Mouse (Mus musculus): ENCODE data around the gene Lbr. TPM values are rescaled to one million over a fixed set of nuclear protein-coding genes. Genes with fewer than 3 reads are reported as not detected.

The Lbr gene
- total and polyA plus RNA-seq, 2 experiments from 2014 or later, result 20.3 to 22.1 TPM

GRCm38 (mm10) chr1:181839746-181840366, 3.0 kb downstream of the Lbr start:
- WGBS, result 13% methylated on average over 6 of the region's 6 CpGs
- H3K4me3 ChIP-seq (ENCODE audit: low read depth, low read length), result 0 out of 2 replicates have a peak overlapping the region, but pooled peaks have one; percentile 5
- H3K27me3 ChIP-seq (ENCODE audit: insufficient read depth, low read length), result no peaks in the 10 kb centered on the region
- H3K4me2 ChIP-seq (ENCODE audit: low read depth, low read length, poor library complexity, severe bottlenecking), result peak overlapping the region; percentile 79
- peaks cover 4% of the 10 kb centered on the region; the same call in 1 of the 2 replicates for H3K4me1 ChIP-seq (ENCODE audit: insufficient read depth, low read length)
- H3K9me3 ChIP-seq (ENCODE audit: low read length), result no peaks in the 10 kb centered on the region
- peaks cover 12% of the 10 kb centered on the region for H3K36me3 ChIP-seq (ENCODE audit: insufficient read depth, low read length)
- no peak overlapping the region for H3K27ac ChIP-seq (ENCODE audit: low read depth, low read length)
- TF ChIP-seq CTCF (IDR thresholded peaks at IDR 0.05), result no peak
- ATAC-seq (ENCODE audit: low FRiP score), result no peak
- H3K9ac ChIP-seq (replicated peaks; ENCODE audit: low read length, poor library complexity, severe bottlenecking), result no peak overlapping the region
- DNase-seq (ENCODE audit: low spot score), result no peak

GRCm38 (mm10) chr1:181838111-181838510, 4.7 kb downstream of the Lbr start:
- H3K27me3 ChIP-seq (ENCODE audit: insufficient read depth, low read length), result no peaks in the 10 kb centered on the region
- H3K4me1 ChIP-seq (ENCODE audit: insufficient read depth, low read length), result peaks cover under 1% of the 10 kb centered on the region; the same call in 1 of the 2 replicates
- no peak overlapping the region for H3K27ac ChIP-seq (ENCODE audit: low read depth, low read length)
- no peak overlapping the region for H3K9ac ChIP-seq (replicated peaks; ENCODE audit: low read length, poor library complexity, severe bottlenecking)
- no peak overlapping the region for H3K4me3 ChIP-seq (ENCODE audit: low read depth, low read length)
- no peak overlapping the region for H3K4me2 ChIP-seq (ENCODE audit: low read depth, low read length, poor library complexity, severe bottlenecking)
- H3K9me3 ChIP-seq (ENCODE audit: low read length), result no peaks in the 10 kb centered on the region
- no peak for TF ChIP-seq CTCF (IDR thresholded peaks at IDR 0.05)
- ATAC-seq (ENCODE audit: low FRiP score) (no peak), DNase-seq (ENCODE audit: low spot score) (no peak)
- H3K36me3 ChIP-seq (ENCODE audit: insufficient read depth, low read length), result peaks cover 12% of the 10 kb centered on the region
- 84% methylated on average over 5 of the region's 5 CpGs for WGBS

GRCm38 (mm10) chr1:181833143-181833542, 9.7 kb downstream of the Lbr start:
- 81% methylated on average over 6 of the region's 6 CpGs for WGBS
- H3K9me3 ChIP-seq (ENCODE audit: low read length), result no peaks in the 10 kb centered on the region
- H3K9ac ChIP-seq (replicated peaks; ENCODE audit: low read length, poor library complexity, severe bottlenecking), result no peak overlapping the region
- ATAC-seq (ENCODE audit: low FRiP score), result no peak
- no peak overlapping the region for H3K4me2 ChIP-seq (ENCODE audit: low read depth, low read length, poor library complexity, severe bottlenecking)
- H3K36me3 ChIP-seq (ENCODE audit: insufficient read depth, low read length), result peaks cover 40% of the 10 kb centered on the region
- H3K4me3 ChIP-seq (ENCODE audit: low read depth, low read length), result no peak overlapping the region
- no peaks in the 10 kb centered on the region for H3K27me3 ChIP-seq (ENCODE audit: insufficient read depth, low read length)
- no peak for DNase-seq (ENCODE audit: low spot score)
- H3K27ac ChIP-seq (ENCODE audit: low read depth, low read length), result no peak overlapping the region
- no peak for TF ChIP-seq CTCF (IDR thresholded peaks at IDR 0.05)
- no peaks in the 10 kb centered on the region for H3K4me1 ChIP-seq (ENCODE audit: insufficient read depth, low read length)

GRCm38 (mm10) chr1:181832720-181833119, 10.1 kb downstream of the Lbr start:
- no peak overlapping the region for H3K9ac ChIP-seq (replicated peaks; ENCODE audit: low read length, poor library complexity, severe bottlenecking)
- WGBS, result 91% methylated on average over 5 of the region's 5 CpGs
- H3K27ac ChIP-seq (ENCODE audit: low read depth, low read length), result no peak overlapping the region
- no peak overlapping the region for H3K4me3 ChIP-seq (ENCODE audit: low read depth, low read length)
- no peak overlapping the region for H3K4me2 ChIP-seq (ENCODE audit: low read depth, low read length, poor library complexity, severe bottlenecking)
- H3K9me3 ChIP-seq (ENCODE audit: low read length), result no peaks in the 10 kb centered on the region
- no peaks in the 10 kb centered on the region for H3K4me1 ChIP-seq (ENCODE audit: insufficient read depth, low read length)
- no peak for TF ChIP-seq CTCF (IDR thresholded peaks at IDR 0.05)
- H3K27me3 ChIP-seq (ENCODE audit: insufficient read depth, low read length), result no peaks in the 10 kb centered on the region
- ATAC-seq (ENCODE audit: low FRiP score) (no peak), DNase-seq (ENCODE audit: low spot score) (peak; percentile 54)
- peaks cover 43% of the 10 kb centered on the region for H3K36me3 ChIP-seq (ENCODE audit: insufficient read depth, low read length)

GRCm38 (mm10) chr1:181828365-181828764, 14.5 kb downstream of the Lbr start:
- peak; percentile 36 for TF ChIP-seq CTCF (IDR thresholded peaks at IDR 0.05)
- no peak overlapping the region for H3K4me3 ChIP-seq (ENCODE audit: low read depth, low read length)
- H3K9ac ChIP-seq (replicated peaks; ENCODE audit: low read length, poor library complexity, severe bottlenecking), result no peak overlapping the region
- H3K27ac ChIP-seq (ENCODE audit: low read depth, low read length), result no peak overlapping the region
- DNase-seq (ENCODE audit: low spot score) (no peak), ATAC-seq (ENCODE audit: low FRiP score) (no peak)
- no peaks in the 10 kb centered on the region for H3K9me3 ChIP-seq (ENCODE audit: low read length)
- H3K4me1 ChIP-seq (ENCODE audit: insufficient read depth, low read length), result no peaks in the 10 kb centered on the region
- peaks cover 44% of the 10 kb centered on the region for H3K36me3 ChIP-seq (ENCODE audit: insufficient read depth, low read length)
- 97% methylated on average over 5 of the region's 5 CpGs for WGBS
- no peaks in the 10 kb centered on the region for H3K27me3 ChIP-seq (ENCODE audit: insufficient read depth, low read length)
- no peak overlapping the region for H3K4me2 ChIP-seq (ENCODE audit: low read depth, low read length, poor library complexity, severe bottlenecking)

GRCm38 (mm10) chr1:181826716-181827115, 16.1 kb downstream of the Lbr start:
- peaks cover 44% of the 10 kb centered on the region for H3K36me3 ChIP-seq (ENCODE audit: insufficient read depth, low read length)

More at GRCm38 (mm10) chr1:181826716-181827115, 16.1 kb downstream of the Lbr start:
- no peaks in the 10 kb centered on the region for H3K27me3 ChIP-seq (ENCODE audit: insufficient read depth, low read length)
- H3K27ac ChIP-seq (ENCODE audit: low read depth, low read length), result no peak overlapping the region
- H3K9me3 ChIP-seq (ENCODE audit: low read length), result no peaks in the 10 kb centered on the region
- H3K4me2 ChIP-seq (ENCODE audit: low read depth, low read length, poor library complexity, severe bottlenecking), result no peak overlapping the region
- H3K4me3 ChIP-seq (ENCODE audit: low read depth, low read length), result no peak overlapping the region
- WGBS, result 98% methylated on average over 7 of the region's 7 CpGs
- no peak for DNase-seq (ENCODE audit: low spot score)
- no peak for ATAC-seq (ENCODE audit: low FRiP score)
- no peak for TF ChIP-seq CTCF (IDR thresholded peaks at IDR 0.05)
- H3K4me1 ChIP-seq (ENCODE audit: insufficient read depth, low read length), result no peaks in the 10 kb centered on the region
- no peak overlapping the region for H3K9ac ChIP-seq (replicated peaks; ENCODE audit: low read length, poor library complexity, severe bottlenecking)
